Mouse (Mus musculus): ENCODE results near the gene Gucy1b2.

Gene Gucy1b2

GRCm38 (mm10) chr14:62456239-62456747 lies at the start of gene Gucy1b2:
TSS of gene Gucy1b2 (minus strand) at chr14:62456289.
- no peak for DNase-seq

GRCm38 (mm10) chr14:62497391-62497790 lies 41.3 kb upstream of the Gucy1b2 start:
- DNase-seq = no peak

GRCm38 (mm10) chr14:62496501-62496900 lies 40.4 kb upstream of the Gucy1b2 start:
- DNase-seq = no peak

- no peak for DNase-seq
These were observed 37.4 kb upstream of the Gucy1b2 start for GRCm38 (mm10) chr14:62493456-62493855.

GRCm38 (mm10) chr14:62492196-62492850 lies 36.2 kb upstream of the Gucy1b2 start:
- DNase-seq = peak; percentile 44

- DNase-seq = no peak
These were observed 32.2 kb upstream of the Gucy1b2 start for GRCm38 (mm10) chr14:62488270-62488669.

- DNase-seq = no peak
These were observed 25.3 kb upstream of the Gucy1b2 start for GRCm38 (mm10) chr14:62481381-62481780.

- DNase-seq = no peak
These were observed 23.3 kb upstream of the Gucy1b2 start for GRCm38 (mm10) chr14:62479395-62479794.

GRCm38 (mm10) chr14:62474481-62474880 lies 18.4 kb upstream of the Gucy1b2 start:
- DNase-seq = no peak

- no peak for DNase-seq
These were observed 16.0 kb upstream of the Gucy1b2 start for GRCm38 (mm10) chr14:62472061-62472460.

GRCm38 (mm10) chr14:62468753-62469125 lies 12.7 kb upstream of the Gucy1b2 start:
- no peak for DNase-seq

GRCm38 (mm10) chr14:62468119-62468752 lies 12.1 kb upstream of the Gucy1b2 start:
- DNase-seq = no peak

GRCm38 (mm10) chr14:62464966-62465365 lies 8.9 kb upstream of the Gucy1b2 start:
- DNase-seq = no peak

GRCm38 (mm10) chr14:62459541-62459940 lies 3.5 kb upstream of the Gucy1b2 start:
- peak; percentile 47 for DNase-seq

GRCm38 (mm10) chr14:62457420-62458181 lies 1.5 kb upstream of the Gucy1b2 start:
- DNase-seq = peak; percentile 88

- DNase-seq = no peak
These were observed 564 bp downstream of the Gucy1b2 start for GRCm38 (mm10) chr14:62455570-62455879.

GRCm38 (mm10) chr14:62454760-62455569 lies 1.1 kb downstream of the Gucy1b2 start:
- DNase-seq = no peak

GRCm38 (mm10) chr14:62454136-62454535 lies 2.0 kb downstream of the Gucy1b2 start:
- DNase-seq = no peak

GRCm38 (mm10) chr14:62453276-62453675 lies 2.8 kb downstream of the Gucy1b2 start:
- DNase-seq = no peak

- DNase-seq = no peak
These were observed 5.4 kb downstream of the Gucy1b2 start for GRCm38 (mm10) chr14:62450706-62451105.

GRCm38 (mm10) chr14:62447214-62447548 lies 8.9 kb downstream of the Gucy1b2 start:
- no peak for DNase-seq

GRCm38 (mm10) chr14:62446385-62447213 lies 9.5 kb downstream of the Gucy1b2 start:
- DNase-seq = no peak
